Comparison of ENCODE assay signal across 24 mouse cellular contexts in genomic region chr11:96115416-96115815, GRCm38 (mm10). TPM values are rescaled to one million over a fixed set of nuclear protein-coding genes. Genes with fewer than 3 reads are reported as not detected.
"Had no signal": no experiment of that assay in that cellular context is flagged by ENCODE, and none has a peak within 500 bp of the region (broad histone marks: within the 10 kb centered on the region; RNA-seq: fewer than 3 reads in every experiment).

No protein-coding gene starts in this region.

- H3K9ac ChIP-seq: lung, embryonic 14.5 days; midbrain, embryonic 12.5 days; neural tube, embryonic 13.5 days; neural tube, embryonic 15.5 days had no signal

- H3K36me3 ChIP-seq: midbrain, embryonic 10.5 days; midbrain, embryonic 12.5 days; neural tube, embryonic 13.5 days; neural tube, embryonic 15.5 days had no signal

- H3K27me3 ChIP-seq: midbrain, embryonic 12.5 days; neural tube, embryonic 15.5 days had no signal

- DNase-seq: lung, adult 18-20 months; lung, embryonic 14.5 days; lung, postnatal 10 days; lung, postnatal 4 days; midbrain, embryonic 14.5 days; retina, postnatal 1 day; right cerebral cortex, postnatal 14 days; right cerebral cortex, postnatal 4 days; spleen, adult 18-20 months; thymus, adult 18-20 months; thymus, postnatal 14 days; thymus, postnatal 36 days had no signal

- H3K27ac ChIP-seq: midbrain, embryonic 10.5 days; midbrain, embryonic 12.5 days; neural tube, embryonic 13.5 days; neural tube, embryonic 15.5 days had no signal

- H3K4me1 ChIP-seq: midbrain, embryonic 10.5 days; midbrain, embryonic 12.5 days; neural tube, embryonic 13.5 days; neural tube, embryonic 15.5 days had no signal

- H3K9me3 ChIP-seq: midbrain, embryonic 10.5 days; midbrain, embryonic 12.5 days; neural tube, embryonic 13.5 days; neural tube, embryonic 15.5 days had no signal

- H3K4me3 ChIP-seq: midbrain, embryonic 10.5 days; midbrain, embryonic 12.5 days; myocyte; neural tube, embryonic 13.5 days; neural tube, embryonic 15.5 days had no signal

RNA-seq across cellular contexts. Expression of gene Calcoco2, which starts 3.7 kb away (rescaled TPM):
- total RNA-seq: megakaryocyte, adult 5-6 weeks; megakaryocyte-erythroid progenitor cell, adult 5-6 weeks had no signal
- polyA plus RNA-seq: liver, embryonic 16.5 days; lung, embryonic 14.5 days; midbrain, embryonic 10.5 days; midbrain, embryonic 12.5 days; midbrain, embryonic 14.5 days; midbrain, embryonic 16.5 days; myocyte; neural tube, embryonic 11.5 days; neural tube, embryonic 13.5 days; neural tube, embryonic 15.5 days; small intestine, adult 2 months; stomach, embryonic 14.5 days had no signal

RNA-seq across cellular contexts. Expression of gene Ttll6, which starts 18.2 kb away (rescaled TPM):
- total RNA-seq: megakaryocyte, adult 5-6 weeks; megakaryocyte-erythroid progenitor cell, adult 5-6 weeks had no signal
- polyA plus RNA-seq: liver, embryonic 16.5 days; midbrain, embryonic 10.5 days; midbrain, embryonic 12.5 days; midbrain, embryonic 14.5 days; myocyte; neural tube, embryonic 11.5 days; neural tube, embryonic 13.5 days; small intestine, adult 2 months had no signal
